Mouse (Mus musculus): Measurements from ENCODE around the gene Galntl6.

DNA sequence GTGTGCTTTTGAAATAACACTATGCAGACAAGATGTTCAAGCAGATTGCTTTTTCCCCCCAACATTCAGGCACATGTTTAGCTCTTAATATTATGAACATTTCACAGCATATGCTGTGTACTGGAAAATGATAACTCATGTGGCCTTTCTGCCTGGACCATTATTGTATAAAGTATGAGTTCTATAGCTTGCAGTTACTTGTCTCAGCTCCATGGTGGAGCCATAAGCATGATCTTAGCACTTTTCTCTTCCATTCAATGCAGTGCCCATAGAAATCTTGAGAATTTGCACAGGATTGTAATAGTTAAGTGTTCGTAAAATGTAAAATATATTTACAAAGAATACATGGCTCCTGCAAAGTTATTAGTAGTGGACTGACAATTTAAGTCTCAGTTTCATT, 18.6 kb upstream of the Galntl6 start:
- TF ChIP-seq CTCF (IDR thresholded peaks at IDR 0.05; ENCODE audit: low read depth, low read length) (no peak), POLR2A (IDR thresholded peaks at IDR 0.05; ENCODE audit: borderline replicate concordance, low read depth, low read length) (no peak)
